Mouse (Mus musculus) layer of hippocampus, postnatal 25 days (tissue): Measurements from ENCODE around the gene Arhgef18. TPM values are rescaled to one million over a fixed set of nuclear protein-coding genes. Genes with fewer than 3 reads are reported as not detected.
A peak's percentile ranks its signal among the peaks of the same experiment; 100 is the strongest.

Source experiments
- DNase-seq, 2 experiments: peaks; one replicate each; pipeline ENCODE4 v3.0.0; 2022; ENCODE audit warnings: mixed read lengths in 2 of 2, low spot score in 1 of 2; ENCODE audit errors: extremely low spot score in 1 of 2
- total RNA-seq, 2 experiments: library from RNA; stranded (reverse); gene quantifications; 2 replicates each; pipeline ENCODE4 v1.2.3; 2021

The Arhgef18 gene
- total RNA-seq = 10 to 100 TPM; 41.6 to 43.6 TPM

- DNase-seq = peak; percentile 71 to 74
Observed at GRCm38 (mm10) chr8:3392771-3393710, at the start of gene Arhgef18. TSS of gene Arhgef18 (plus strand) at chr8:3393006.

DNA sequence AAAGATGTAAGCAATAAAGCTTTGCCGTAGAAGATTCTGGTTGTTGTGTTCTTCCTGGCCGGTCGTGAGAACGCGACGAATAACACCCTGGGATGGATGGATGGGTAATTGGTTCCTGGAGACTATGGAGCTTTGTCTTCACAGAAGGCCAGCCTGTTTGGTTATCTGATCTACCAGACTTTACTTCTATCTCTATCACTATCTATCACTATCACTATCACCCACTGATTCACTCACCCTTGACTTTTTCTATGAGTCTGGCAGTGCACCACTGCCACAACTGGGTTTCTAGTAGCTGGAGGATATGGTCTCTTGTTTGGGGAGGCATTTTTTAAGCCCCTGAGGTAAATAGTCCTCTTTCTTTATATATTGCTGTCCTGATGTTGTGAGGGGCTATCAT is 47.5 kb upstream of the Arhgef18 start:
- DNase-seq = no peak

GRCm38 (mm10) chr8:3346691-3347413 is 46.0 kb upstream of the Arhgef18 start:
- no peak for DNase-seq

- DNase-seq = no peak
Observed at GRCm38 (mm10) chr8:3348142-3348823, 44.5 kb upstream of the Arhgef18 start.

DNA sequence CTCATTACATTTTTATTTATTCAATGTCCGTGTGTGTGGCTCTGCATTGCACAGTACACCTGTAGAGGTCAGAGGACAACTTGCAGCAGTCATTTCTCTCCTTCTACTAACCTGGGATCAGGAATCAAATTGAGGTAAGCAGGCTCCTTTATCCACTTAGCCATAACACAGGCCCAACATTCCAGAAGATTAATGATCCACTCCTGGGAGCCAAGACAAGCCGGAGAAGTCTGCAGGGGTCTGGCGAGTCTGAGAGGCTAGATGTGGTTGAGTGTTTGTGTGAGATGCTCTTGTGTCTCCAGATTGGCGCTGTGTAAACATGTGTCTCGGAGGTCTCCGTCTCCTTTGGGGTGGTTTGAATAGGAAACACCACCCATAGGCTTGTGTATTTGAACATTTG is 42.1 kb upstream of the Arhgef18 start:
- no peak for DNase-seq

- DNase-seq = no peak
Observed at GRCm38 (mm10) chr8:3352715-3353114, 40.1 kb upstream of the Arhgef18 start.

- DNase-seq = no peak
Observed at GRCm38 (mm10) chr8:3353189-3353810, 39.5 kb upstream of the Arhgef18 start, which contains the start of gene A430078G23Rik. TSS of gene A430078G23Rik (plus strand) at chr8:3353415.

GRCm38 (mm10) chr8:3353811-3354442 is 38.9 kb upstream of the Arhgef18 start:
- no peak for DNase-seq

DNA sequence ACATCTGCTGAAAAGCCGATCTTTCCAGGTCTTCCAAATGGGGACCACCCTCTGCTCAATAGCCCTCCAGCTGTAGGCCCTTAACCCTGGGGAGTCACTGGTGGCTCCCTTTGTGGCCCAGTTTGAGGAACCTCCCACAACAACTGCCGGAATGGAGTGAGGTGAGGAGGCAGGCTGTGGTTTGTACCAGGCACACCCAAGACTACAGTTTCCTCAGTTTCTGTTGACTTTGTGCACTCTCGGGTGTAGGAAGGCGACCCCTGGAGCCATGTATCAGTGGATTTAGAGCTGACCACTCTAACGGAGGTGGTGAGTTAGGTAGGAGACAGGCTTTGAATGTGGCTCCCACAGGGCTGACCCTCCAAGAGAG is 38.4 kb upstream of the Arhgef18 start:
- no peak for DNase-seq

DNA sequence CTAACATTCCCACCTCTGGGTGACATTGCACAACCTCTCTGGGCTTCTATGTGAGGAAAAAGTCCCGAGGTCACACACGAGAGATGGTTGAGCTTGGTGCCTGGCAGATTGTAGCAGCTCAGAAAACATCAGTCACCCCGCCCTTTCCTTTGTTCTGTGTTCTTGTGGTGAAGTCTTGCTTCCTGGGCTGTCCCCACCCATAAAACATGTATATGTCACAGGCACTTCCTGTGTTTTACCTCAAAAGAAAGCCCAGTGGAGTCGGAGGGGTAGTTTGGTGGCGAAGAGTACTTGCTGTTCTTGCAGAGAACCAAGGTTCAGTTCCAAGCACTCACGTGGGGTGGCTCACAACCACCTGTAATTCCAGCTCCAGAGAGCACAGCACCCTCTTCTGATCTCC is 37.2 kb upstream of the Arhgef18 start:
- no peak for DNase-seq

DNA sequence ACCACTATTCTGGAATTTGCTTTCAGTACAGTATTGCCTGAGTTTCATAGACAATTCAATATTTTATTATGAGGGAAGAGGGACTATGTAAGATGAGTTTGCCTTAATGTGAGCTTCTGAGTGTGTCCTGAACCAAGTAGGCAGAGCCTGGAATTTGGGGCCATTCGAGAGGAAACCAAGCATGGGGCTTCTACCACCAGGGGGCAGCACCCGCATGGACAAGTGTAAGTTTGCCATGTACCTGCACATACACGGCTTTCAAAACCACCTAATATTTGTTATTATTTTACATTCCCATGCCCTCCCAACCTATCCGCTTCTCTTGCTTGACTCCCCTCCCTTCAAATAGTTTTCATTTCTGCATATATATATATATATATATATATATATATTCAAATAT is 34.7 kb upstream of the Arhgef18 start:
- DNase-seq = peak; percentile 82 to 98

- DNase-seq = peak in 1 of 2 experiments; percentile 35
Observed at GRCm38 (mm10) chr8:3367086-3367485, 25.7 kb upstream of the Arhgef18 start.

- no peak for DNase-seq
Observed at GRCm38 (mm10) chr8:3368091-3368490, 24.7 kb upstream of the Arhgef18 start.

DNA sequence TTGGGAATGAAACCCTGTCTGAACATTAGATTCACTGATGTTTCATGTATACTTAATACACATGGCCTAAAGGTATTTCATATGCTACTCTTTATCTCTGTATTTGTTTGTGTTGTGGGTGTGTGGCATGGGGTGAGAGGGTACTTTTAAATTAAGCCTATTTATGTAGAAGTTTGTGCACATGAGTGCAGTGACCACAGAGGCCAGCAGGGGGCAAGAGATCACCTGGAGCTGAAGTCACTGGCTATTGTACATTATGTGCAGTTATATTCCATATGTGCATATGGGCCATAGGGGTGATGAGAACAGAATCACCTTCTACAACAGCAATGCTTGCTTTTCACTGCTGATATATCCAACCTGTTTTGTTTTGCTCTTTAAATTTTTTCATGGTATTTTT is 17.1 kb upstream of the Arhgef18 start:
- no peak for DNase-seq

DNA sequence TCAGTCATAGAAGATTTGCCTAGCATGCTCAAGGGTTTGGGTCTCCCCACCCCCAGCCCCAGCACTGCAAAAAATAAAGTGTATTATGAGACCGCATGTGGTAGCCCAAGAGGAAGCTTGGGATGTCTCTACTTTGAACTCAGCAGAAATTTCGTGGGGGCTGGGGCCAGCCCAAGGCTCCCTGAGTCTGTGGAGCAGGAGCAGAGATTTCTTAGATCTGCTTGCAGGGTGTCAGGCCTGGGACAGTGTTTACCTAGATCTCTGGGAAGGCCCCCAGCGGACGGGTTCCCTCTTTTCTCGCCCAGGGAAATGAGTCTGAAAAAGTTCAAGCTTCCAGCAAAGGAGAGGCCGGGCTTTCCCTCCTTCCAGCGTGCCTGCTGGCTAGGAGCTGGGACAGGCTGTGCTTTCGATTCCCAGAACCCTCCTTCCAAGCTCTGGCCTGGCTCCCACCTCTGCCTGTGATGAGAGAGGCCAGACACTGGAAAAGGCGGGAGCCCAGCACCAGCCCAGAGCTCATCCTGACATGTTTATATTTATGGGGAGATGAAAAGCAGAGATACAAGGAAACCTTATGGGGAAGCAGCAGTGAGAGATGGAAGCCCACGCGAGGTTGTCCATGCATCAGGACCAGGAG is 16.0 kb upstream of the Arhgef18 start:
- DNase-seq = no peak

DNA sequence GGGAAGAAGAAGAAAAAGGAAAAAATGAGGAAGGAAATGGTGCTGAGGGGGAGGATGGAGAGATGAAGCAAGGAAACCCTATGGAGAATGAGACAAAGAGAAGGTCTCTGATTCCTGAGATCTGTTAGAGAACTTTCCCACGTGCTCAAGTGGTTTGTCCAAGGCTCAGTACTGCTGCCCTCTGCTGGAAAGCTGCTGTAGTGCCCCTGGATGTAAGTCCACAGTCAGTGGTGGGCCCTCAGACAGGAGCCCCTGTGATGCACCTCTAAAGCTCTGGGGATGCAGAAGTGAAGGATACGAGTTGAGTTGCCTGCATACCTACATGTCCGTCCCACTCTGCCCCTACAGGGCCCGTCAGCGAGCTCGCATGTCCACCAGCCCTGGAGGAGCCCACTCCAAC is 5.5 kb upstream of the Arhgef18 start:
- peak; percentile 40 to 79 for DNase-seq

- no peak for DNase-seq
Observed at GRCm38 (mm10) chr8:3388591-3389338, 4.0 kb upstream of the Arhgef18 start.

DNA sequence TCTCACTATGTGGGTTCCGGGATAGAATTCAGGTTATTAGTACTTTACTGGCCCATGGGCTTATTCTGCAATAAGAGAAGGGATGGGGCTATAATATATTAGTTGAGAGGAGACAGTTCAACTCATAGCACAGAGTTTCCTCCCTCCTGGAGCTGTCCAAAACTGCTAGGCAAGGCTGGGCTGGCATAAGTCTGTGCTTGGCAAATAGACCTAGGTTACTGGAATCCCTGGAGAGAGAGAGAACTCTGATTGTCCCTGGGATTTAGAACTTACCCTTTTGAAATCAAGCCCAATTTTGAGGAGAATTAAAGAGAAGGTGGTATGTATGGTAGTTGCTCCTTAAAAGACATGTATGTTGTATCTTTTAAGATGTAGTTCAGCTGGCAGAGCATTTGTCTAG is 3.3 kb upstream of the Arhgef18 start:
- no peak for DNase-seq

- no peak for DNase-seq
Observed at GRCm38 (mm10) chr8:3392293-3392692, 513 bp upstream of the Arhgef18 start.
